Mouse (Mus musculus) bone marrow macrophage, adult 2 months (primary cell): ENCODE data around the gene 4930432K21Rik.

Experiments
- CTCF ChIP-seq: IDR thresholded peaks from 2 replicates; pipeline ENCODE4 v1.5.1; 2012; ENCODE audit warnings: low read depth, mild to moderate bottlenecking, low read length, moderate library complexity
- POLR2A ChIP-seq: IDR thresholded peaks from 2 replicates; pipeline ENCODE4 v1.6.1; 2012; ENCODE audit warnings: mild to moderate bottlenecking, low read depth, low read length, borderline replicate concordance

DNA sequence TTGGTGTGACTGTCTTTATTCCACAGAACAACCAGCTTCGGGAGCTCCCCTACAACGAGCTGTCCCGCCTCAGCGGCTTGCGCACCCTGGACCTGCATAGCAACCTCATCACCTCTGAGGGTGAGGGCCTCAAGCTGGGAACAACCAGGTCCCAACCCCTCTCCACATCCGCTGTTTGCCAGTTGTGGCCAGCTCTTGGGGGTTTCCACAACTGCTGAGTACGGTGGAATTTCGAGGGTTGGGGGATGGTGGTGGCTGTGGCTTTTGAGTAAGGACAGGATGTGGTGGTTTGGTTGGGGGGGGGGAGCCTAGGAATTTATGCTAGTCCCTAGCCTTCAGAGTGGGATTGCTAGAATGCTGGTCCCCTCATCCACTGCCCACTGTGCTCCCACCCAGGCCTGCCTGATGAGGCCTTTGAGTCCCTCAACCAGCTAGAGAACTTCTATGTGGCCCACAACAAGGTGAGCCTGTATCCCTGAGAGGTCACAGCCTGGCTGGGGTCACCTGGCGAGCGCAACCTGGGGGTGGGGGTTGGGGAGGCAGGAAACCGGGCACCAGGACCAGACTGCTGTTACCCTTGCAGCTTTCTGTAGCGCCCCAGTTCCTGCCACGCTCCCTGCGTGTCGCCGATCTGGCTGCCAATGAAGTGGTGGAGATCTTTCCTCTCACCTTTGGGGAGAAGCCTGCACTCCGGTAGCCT lies 20.5 kb upstream of the 4930432K21Rik start:
- TF ChIP-seq CTCF (no peak), POLR2A (no peak)
